Mouse (Mus musculus) olfactory bulb, adult 2 months (tissue): Measurements from ENCODE around the gene Itpk1. TPM values are rescaled to one million over a fixed set of nuclear protein-coding genes. Genes with fewer than 3 reads are reported as not detected.

ENCODE experiments used
- H3K27ac ChIP-seq: fragments of 200-500 bp; 2 replicates; pipeline ENCODE4 v1.5.1; 2012; ENCODE audit warnings: low read depth, low read length; ENCODE audit not compliant: insufficient read depth
- H3K4me1 ChIP-seq: fragments of 200-500 bp; 2 replicates; pipeline ENCODE4 v1.6.1; 2012; ENCODE audit warnings: low read length; ENCODE audit not compliant: control insufficient read depth, insufficient read depth
- H3K4me3 ChIP-seq: fragments of 200-500 bp; 2 replicates; pipeline ENCODE4 v1.5.1; 2012; ENCODE audit warnings: mild to moderate bottlenecking, low read depth, low read length, moderate library complexity; ENCODE audit not compliant: insufficient read depth
- CTCF ChIP-seq: fragments of 200-500 bp; IDR thresholded peaks from 2 replicates; pipeline ENCODE4 v1.5.1; 2012; ENCODE audit warnings: low read depth, mild to moderate bottlenecking, low read length, moderate library complexity; ENCODE audit not compliant: insufficient read depth
- POLR2A ChIP-seq: fragments of 200-500 bp; IDR thresholded peaks from 2 replicates; pipeline ENCODE4 v1.6.1; 2012; ENCODE audit warnings: mild to moderate bottlenecking, low read depth, low read length, moderate library complexity; ENCODE audit not compliant: insufficient read depth
- WGBS: fragments of 180-500 bp; shearing (Covaris S2); methylation state at CpG from one replicate; pipeline ENCODE4 v1.1.7; 2018; 5-methylcytosine and 5-hydroxymethylcytosine counted together
- polyA plus RNA-seq: library from polyadenylated mRNA; stranded (reverse); fragments of >200 nt; gene quantifications from 2 replicates; pipeline ENCODE4 v1.2.4, GENCODE M21; 2012; ENCODE audit warnings: low replicate concordance; ENCODE audit not compliant: missing spikeins, insufficient read depth, insufficient read length

The Itpk1 gene
- polyA plus RNA-seq, 1 experiment = not detected

- WGBS = 75% methylated on average over 7 of the region's 7 CpGs
- Histone ChIP-seq H3K27ac (no peak overlapping the region), H3K4me1 (peaks cover 8% of the 10 kb centered on the region; the same call in 1 of the 2 replicates), H3K4me3 (no peak overlapping the region)
- TF ChIP-seq POLR2A = no peak
- TF ChIP-seq CTCF = no peak
Measured at GRCm38 (mm10) chr12:102573036-102573435, 131.7 kb downstream of the Itpk1 start.

- WGBS = 85% methylated on average over 9 of the region's 9 CpGs
- no peak for TF ChIP-seq CTCF
- TF ChIP-seq POLR2A = no peak
Measured at GRCm38 (mm10) chr12:102571666-102572065, 133.1 kb downstream of the Itpk1 start.

DNA sequence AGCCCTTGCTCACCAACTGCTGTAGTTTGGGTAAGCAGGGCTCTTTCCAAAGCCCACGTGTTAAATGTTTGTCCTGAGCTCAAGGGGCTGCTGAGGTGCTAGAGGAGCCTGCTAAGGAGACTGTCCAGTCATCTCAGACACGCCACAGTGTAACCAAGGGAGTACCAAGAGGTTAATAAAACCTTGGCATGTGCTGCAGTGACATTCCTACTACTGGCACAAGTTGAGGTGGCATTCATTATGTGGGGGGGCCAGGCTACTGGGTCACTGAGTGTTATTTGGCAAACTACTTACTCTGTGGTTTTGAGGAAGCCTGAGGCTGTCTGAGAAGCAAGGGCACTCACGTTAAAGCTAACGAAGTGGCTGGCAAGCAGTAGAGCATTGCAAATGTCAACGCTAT, 134.0 kb downstream of the Itpk1 start:
- 0 out of 2 replicates have a peak, but pooled peaks cover 6% of the 10 kb centered on the region for H3K4me1 ChIP-seq
- H3K4me3 ChIP-seq = no peak overlapping the region
- no peak overlapping the region for H3K27ac ChIP-seq
- WGBS = 66% methylated on average over 5 of the region's 5 CpGs
- TF ChIP-seq CTCF = no peak
- no peak for TF ChIP-seq POLR2A

More at GRCm38 (mm10) chr12:102571666-102572065, 133.1 kb downstream of the Itpk1 start:
- Histone ChIP-seq H3K4me3 (no peak overlapping the region), H3K27ac (no peak overlapping the region), H3K4me1 (0 out of 2 replicates have a peak, but pooled peaks cover 6% of the 10 kb centered on the region)

DNA sequence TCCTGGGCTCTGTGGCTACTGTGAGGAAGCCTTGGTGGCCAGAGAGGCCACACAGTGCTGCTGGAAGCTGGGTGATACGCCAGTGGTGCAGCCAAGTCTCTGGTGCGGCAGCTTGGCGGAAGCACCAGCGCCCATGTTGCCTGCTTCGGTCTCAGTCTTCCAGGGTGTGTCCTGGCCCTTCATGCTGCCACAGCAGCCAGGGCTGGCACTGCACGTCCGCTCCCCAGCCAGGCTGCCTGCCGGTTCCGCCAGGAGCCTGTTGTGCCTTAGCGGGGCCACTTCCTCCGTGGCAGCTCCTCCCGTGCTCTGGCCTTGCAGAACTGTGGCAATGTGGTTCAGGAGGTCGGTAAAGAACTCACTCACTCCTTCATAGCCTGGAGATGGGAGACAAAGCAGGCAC, 134.6 kb downstream of the Itpk1 start:
- Histone ChIP-seq H3K4me1 (0 out of 2 replicates have a peak, but pooled peaks cover 6% of the 10 kb centered on the region), H3K27ac (no peak overlapping the region), H3K4me3 (no peak overlapping the region)
- 69% methylated on average over 13 of the region's 13 CpGs for WGBS
- TF ChIP-seq CTCF (no peak), POLR2A (no peak)

GRCm38 (mm10) chr12:102568219-102568618, 136.5 kb downstream of the Itpk1 start:
- Histone ChIP-seq H3K27ac (no peak overlapping the region), H3K4me1 (0 out of 2 replicates have a peak, but pooled peaks cover 6% of the 10 kb centered on the region), H3K4me3 (no peak overlapping the region)
- TF ChIP-seq CTCF (no peak), POLR2A (no peak)
- 89% methylated on average over 7 of the region's 7 CpGs for WGBS

- Histone ChIP-seq H3K4me3 (no peak overlapping the region), H3K27ac (no peak overlapping the region), H3K4me1 (0 out of 2 replicates have a peak, but pooled peaks cover 10% of the 10 kb centered on the region)
- TF ChIP-seq CTCF (no peak), POLR2A (no peak)
- WGBS = 76% methylated on average over 2 of the region's 2 CpGs
Measured at GRCm38 (mm10) chr12:102566951-102567350, 137.8 kb downstream of the Itpk1 start.

- Histone ChIP-seq H3K4me1 (0 out of 2 replicates have a peak, but pooled peaks cover 8% of the 10 kb centered on the region), H3K27ac (no peak overlapping the region), H3K4me3 (no peak overlapping the region)
- WGBS = 90% methylated on average over 6 of the region's 6 CpGs
- TF ChIP-seq CTCF = no peak
- no peak for TF ChIP-seq POLR2A
Measured at GRCm38 (mm10) chr12:102565086-102565485, 139.6 kb downstream of the Itpk1 start.

GRCm38 (mm10) chr12:102557372-102557771, 147.4 kb downstream of the Itpk1 start:
- Histone ChIP-seq H3K27ac (no peak overlapping the region), H3K4me1 (peaks cover 20% of the 10 kb centered on the region), H3K4me3 (no peak overlapping the region)
- TF ChIP-seq CTCF (no peak), POLR2A (no peak)
- WGBS = 76% methylated on average over 5 of the region's 5 CpGs

DNA sequence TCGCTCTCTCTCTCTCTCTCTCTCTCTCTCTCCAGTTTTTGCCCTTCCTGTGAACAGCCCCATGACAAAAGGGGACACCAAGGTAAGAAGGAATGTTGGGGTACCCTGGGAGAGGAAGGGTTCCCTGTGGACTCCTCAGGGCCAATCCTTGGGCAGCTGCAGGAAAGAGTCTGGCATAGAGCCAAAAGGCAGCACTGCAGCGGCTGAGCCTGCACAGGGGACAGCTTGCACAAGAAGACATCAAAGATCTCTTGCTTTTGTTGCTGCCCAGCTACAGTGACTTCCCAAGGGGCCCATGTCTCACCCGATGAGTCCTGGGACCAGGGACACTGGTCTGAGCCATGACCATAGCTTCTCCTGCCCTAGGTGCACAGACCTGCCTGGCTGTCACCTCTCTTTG, 148.9 kb downstream of the Itpk1 start:
- WGBS = 51% methylated on average over 3 of the region's 3 CpGs
- Histone ChIP-seq H3K27ac (no peak overlapping the region), H3K4me1 (peaks cover 20% of the 10 kb centered on the region), H3K4me3 (peak overlapping the region; percentile 56)
- TF ChIP-seq POLR2A (no peak), CTCF (no peak)

GRCm38 (mm10) chr12:102554721-102555516, 149.8 kb downstream of the Itpk1 start, which contains the start of gene Chga:
Gene Chga, plus strand, starts transcription at chr12:102554969.
- TF ChIP-seq CTCF (no peak), POLR2A (peak; percentile 98)
- peaks cover 20% of the 10 kb centered on the region for H3K4me1 ChIP-seq
- peak within 1 kb of the TSS; percentile 56 for H3K4me3 ChIP-seq
- 2% methylated on average over 45 of the region's 48 CpGs for WGBS
- no peak within 1 kb of the TSS for H3K27ac ChIP-seq
